Mouse (Mus musculus) lung, adult 2 months (tissue): Measurements from ENCODE around the gene Plppr1.

ENCODE experiments used
- CTCF ChIP-seq: fragments of 200-500 bp; IDR thresholded peaks from 2 replicates; pipeline ENCODE4 v1.5.1; 2011; ENCODE audit warnings: mild to moderate bottlenecking, low read length, control low read depth; ENCODE audit not compliant: insufficient read depth
- POLR2A ChIP-seq: fragments of 200-500 bp; IDR thresholded peaks from 2 replicates; pipeline ENCODE4 v1.6.1; 2011; ENCODE audit warnings: low read depth, mild to moderate bottlenecking, control low read depth, low read length, borderline replicate concordance; ENCODE audit errors: extremely low read depth

DNA sequence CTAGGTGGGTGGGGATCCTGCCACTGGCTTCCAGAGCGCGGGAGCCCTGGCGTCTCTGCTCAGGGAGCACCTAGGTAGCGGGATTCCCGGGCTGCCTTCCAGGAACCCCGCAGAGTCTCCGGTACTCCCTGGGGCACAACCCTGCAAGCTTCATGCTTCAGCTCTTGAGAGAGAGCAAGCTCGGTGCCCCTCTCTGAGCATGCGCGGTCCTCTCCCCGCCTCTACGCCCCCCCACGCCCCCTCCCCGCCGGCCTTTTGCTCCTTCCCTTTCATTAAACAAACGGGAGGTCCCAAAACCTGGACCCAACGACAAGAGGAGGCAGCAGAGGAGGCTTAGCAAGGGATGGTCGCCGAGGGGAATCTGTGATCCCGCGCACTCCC lies at the start of gene Plppr1:
- TF ChIP-seq POLR2A (no peak), CTCF (no peak)
